Mouse (Mus musculus) heart, embryonic 11.5 days (tissue): ENCODE measurements at regions not wholly inside any gene's neighbourhood (a gene's known extent, or its start where the extent isn't known, plus 50 kb on each side); places are given as distances from the start of the nearest gene placed in this dataset.

Experiments
- ATAC-seq: fragments of 200-750 bp; cut with Nextera tagmentation; replicated peaks from 2 replicates; pipeline ENCODE4 v1.8.0; 2017; ENCODE audit warnings: moderate library complexity; ENCODE audit not compliant: insufficient number of reproducible peaks, low FRiP score, low TSS enrichment
- H3K27ac ChIP-seq: fragments of 300-500 bp; sonication (generic); 2 replicates; pipeline ENCODE4 v1.5.1; 2014; ENCODE audit warnings: mild to moderate bottlenecking, low read depth, low read length
- H3K27me3 ChIP-seq: fragments of 300-500 bp; sonication (generic); 2 replicates; pipeline ENCODE4 v1.6.1; 2014; ENCODE audit warnings: mild to moderate bottlenecking, low read length, mixed read lengths; ENCODE audit not compliant: control insufficient read depth, insufficient read depth
- H3K36me3 ChIP-seq: fragments of 300-500 bp; sonication (generic); 2 replicates; pipeline ENCODE4 v1.6.1; 2014; ENCODE audit warnings: mild to moderate bottlenecking, low read length, moderate library complexity, mixed read lengths; ENCODE audit not compliant: control insufficient read depth, insufficient read depth
- H3K4me1 ChIP-seq: fragments of 300-500 bp; sonication (generic); 2 replicates; pipeline ENCODE4 v1.6.1; 2014; ENCODE audit warnings: low read length; ENCODE audit not compliant: control insufficient read depth, insufficient read depth
- H3K4me2 ChIP-seq: fragments of 300-500 bp; sonication (generic); 2 replicates; pipeline ENCODE4 v1.6.1; 2014; ENCODE audit warnings: mild to moderate bottlenecking, moderate library complexity
- H3K4me3 ChIP-seq: fragments of 300-500 bp; sonication (generic); 2 replicates; pipeline ENCODE4 v1.5.1; 2014; ENCODE audit warnings: low read depth, low read length
- H3K9ac ChIP-seq: fragments of 300-500 bp; sonication (generic); 2 replicates; pipeline ENCODE4 v1.6.1; 2014; ENCODE audit warnings: mild to moderate bottlenecking, low read depth, low read length, moderate library complexity
- H3K9me3 ChIP-seq: fragments of 300-500 bp; sonication (generic); replicated peaks from 2 replicates; pipeline ENCODE4 v1.6.1; 2016; ENCODE audit warnings: low read length; ENCODE audit not compliant: control insufficient read depth
- WGBS: fragments of 180-500 bp; shearing (Covaris S2); extraction: QIAGEN DNeasy Blood & Tissue Kit; methylation state at CpG from one replicate; pipeline ENCODE4 v1.1.7; 2014; ENCODE audit not compliant: insufficient replicate concordance; 5-methylcytosine and 5-hydroxymethylcytosine counted together

DNA sequence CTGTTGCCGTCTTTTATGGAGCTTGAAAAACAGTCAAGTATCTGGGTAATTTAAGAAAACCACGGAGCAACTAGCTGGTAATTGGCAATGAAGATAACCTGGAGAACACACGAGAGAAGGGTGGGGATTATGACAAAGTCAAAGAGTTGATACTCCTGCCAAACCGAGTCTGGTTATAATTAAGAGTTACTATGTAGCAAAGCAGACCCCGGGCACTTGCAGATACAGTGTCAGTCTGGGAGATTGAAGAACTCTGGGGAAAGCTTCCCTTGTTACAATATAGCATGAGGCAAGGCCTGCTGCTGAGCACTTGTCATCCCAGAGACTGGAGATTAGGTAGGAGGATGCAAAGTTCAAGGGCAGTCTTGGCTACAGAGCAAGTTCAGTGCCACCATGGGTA is 116.5 kb downstream of the Edn3 start:
- Histone ChIP-seq H3K4me1 (0 out of 2 replicates have a peak, but pooled peaks cover 4% of the 10 kb centered on the region), H3K4me3 (no peak overlapping the region), H3K4me2 (no peak overlapping the region), H3K9me3 (no peaks in the 10 kb centered on the region), H3K36me3 (no peaks in the 10 kb centered on the region), H3K27me3 (no peaks in the 10 kb centered on the region), H3K27ac (no peak overlapping the region), H3K9ac (no peak overlapping the region)
- ATAC-seq, result no peak
- 60% methylated on average over 5 of the region's 5 CpGs for WGBS

GRCm38 (mm10) chr2:174878979-174879378 is 118.6 kb downstream of the Edn3 start:
- 32% methylated on average over 4 of the region's 4 CpGs for WGBS
- no peaks in the 10 kb centered on the region for H3K4me1 ChIP-seq

DNA sequence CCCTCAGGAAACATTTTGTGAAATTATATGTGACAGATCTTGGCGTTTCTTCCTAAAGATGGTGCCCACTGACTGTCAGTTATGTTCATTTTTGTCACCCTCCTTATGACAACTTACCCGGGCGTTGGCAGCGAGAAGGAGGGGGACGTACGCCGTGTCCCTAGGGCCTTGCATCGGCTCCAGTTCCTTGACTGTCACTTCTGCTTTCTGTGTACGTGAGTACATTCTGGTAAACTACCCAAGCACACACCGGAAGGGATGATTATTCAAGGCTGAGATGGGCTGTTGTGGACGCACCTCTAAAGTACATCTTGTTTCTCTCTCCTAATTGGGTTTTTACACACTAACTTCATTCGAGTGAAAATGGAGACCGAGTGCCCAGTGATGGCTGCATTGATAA is 120.2 kb downstream of the Edn3 start:
- H3K27me3 ChIP-seq, result no peaks in the 10 kb centered on the region
- H3K4me3 ChIP-seq, result no peak overlapping the region
- no peaks in the 10 kb centered on the region for H3K36me3 ChIP-seq
- no peak overlapping the region for H3K27ac ChIP-seq
- no peak for ATAC-seq
- H3K4me1 ChIP-seq, result no peaks in the 10 kb centered on the region
- H3K9ac ChIP-seq, result no peak overlapping the region
- H3K9me3 ChIP-seq, result no peaks in the 10 kb centered on the region
- H3K4me2 ChIP-seq, result no peak overlapping the region
- WGBS, result 86% methylated on average over 13 of the region's 13 CpGs

More at GRCm38 (mm10) chr2:174878979-174879378, 118.6 kb downstream of the Edn3 start:
- no peaks in the 10 kb centered on the region for H3K36me3 ChIP-seq
- no peak for ATAC-seq
- H3K27ac ChIP-seq, result no peak overlapping the region
- no peak overlapping the region for H3K4me3 ChIP-seq
- no peak overlapping the region for H3K9ac ChIP-seq
- no peak overlapping the region for H3K4me2 ChIP-seq
- no peaks in the 10 kb centered on the region for H3K27me3 ChIP-seq
- no peaks in the 10 kb centered on the region for H3K9me3 ChIP-seq

- H3K9ac ChIP-seq, result no peak overlapping the region
- H3K27ac ChIP-seq, result no peak overlapping the region
- H3K4me2 ChIP-seq, result no peak overlapping the region
- H3K36me3 ChIP-seq, result no peaks in the 10 kb centered on the region
- H3K27me3 ChIP-seq, result no peaks in the 10 kb centered on the region
- no peak overlapping the region for H3K4me3 ChIP-seq
- H3K9me3 ChIP-seq, result no peaks in the 10 kb centered on the region
- no peaks in the 10 kb centered on the region for H3K4me1 ChIP-seq
- no peak for ATAC-seq
- 72% methylated on average over 19 of the region's 19 CpGs for WGBS
Measured at GRCm38 (mm10) chr2:174884232-174885225, 124.1 kb downstream of the Edn3 start.

- Histone ChIP-seq H3K4me1 (no peaks in the 10 kb centered on the region; the same call in 1 of the 2 replicates), H3K36me3 (no peaks in the 10 kb centered on the region), H3K4me3 (no peak overlapping the region), H3K9ac (no peak overlapping the region), H3K9me3 (no peaks in the 10 kb centered on the region), H3K4me2 (no peak overlapping the region), H3K27me3 (no peaks in the 10 kb centered on the region), H3K27ac (no peak overlapping the region)
- 53% methylated on average over 7 of the region's 7 CpGs for WGBS
- ATAC-seq, result no peak
Measured at GRCm38 (mm10) chr2:174892658-174893057, 117.4 kb upstream of the Gm14444 start.

GRCm38 (mm10) chr2:174897424-174897823 is 112.6 kb upstream of the Gm14444 start:
- WGBS, result 18% methylated on average over 8 of the region's 8 CpGs
- Histone ChIP-seq H3K36me3 (no peaks in the 10 kb centered on the region), H3K9me3 (no peaks in the 10 kb centered on the region), H3K4me3 (no peak overlapping the region), H3K27ac (no peak overlapping the region), H3K4me1 (no peaks in the 10 kb centered on the region; the same call in 1 of the 2 replicates), H3K4me2 (no peak overlapping the region), H3K27me3 (no peaks in the 10 kb centered on the region), H3K9ac (no peak overlapping the region)
- peak; percentile 43; the same call in 1 of the 2 replicates for ATAC-seq

DNA sequence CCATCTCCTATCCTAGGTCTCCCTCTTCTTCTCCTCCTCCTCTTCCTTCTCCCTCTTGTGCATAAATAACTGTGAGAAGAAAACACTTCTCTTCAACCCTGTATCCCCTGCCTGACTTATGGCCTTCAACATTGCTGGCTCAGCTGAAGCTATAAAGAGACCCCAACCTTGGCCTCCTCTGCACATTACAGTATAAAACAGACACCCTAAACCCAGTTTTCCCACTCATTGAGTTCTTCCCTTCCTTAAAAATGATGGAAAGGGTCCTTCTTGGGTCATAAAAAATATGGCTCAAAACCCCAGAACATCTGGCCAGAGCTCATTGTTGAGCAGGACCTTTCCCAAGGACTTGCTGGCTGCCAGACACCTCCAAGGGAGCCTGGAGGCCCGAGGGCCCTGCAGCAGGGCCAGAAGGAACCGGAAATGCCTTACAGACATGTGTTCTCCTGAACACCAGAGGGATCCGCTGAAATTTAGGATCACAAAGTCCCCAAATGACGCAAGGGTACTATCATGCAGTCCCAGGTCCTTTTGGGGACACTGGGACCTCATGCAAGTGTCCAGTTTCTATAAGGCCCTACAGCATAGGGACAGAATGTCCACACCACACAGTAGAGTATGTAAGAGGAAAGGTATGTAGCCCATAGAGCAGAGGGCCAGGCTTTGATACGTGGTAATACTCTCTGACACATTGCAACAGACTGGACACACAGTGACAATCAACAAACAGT is 109.9 kb upstream of the Gm14444 start:
- H3K36me3 ChIP-seq, result no peaks in the 10 kb centered on the region
- no peaks in the 10 kb centered on the region for H3K9me3 ChIP-seq
- H3K27me3 ChIP-seq, result no peaks in the 10 kb centered on the region
- no peak overlapping the region for H3K4me3 ChIP-seq
- WGBS, result 75% methylated on average over 5 of the region's 5 CpGs
- no peak overlapping the region for H3K4me2 ChIP-seq
- no peak overlapping the region for H3K9ac ChIP-seq
- H3K4me1 ChIP-seq, result no peaks in the 10 kb centered on the region; the same call in 1 of the 2 replicates
- no peak for ATAC-seq
- no peak overlapping the region for H3K27ac ChIP-seq

DNA sequence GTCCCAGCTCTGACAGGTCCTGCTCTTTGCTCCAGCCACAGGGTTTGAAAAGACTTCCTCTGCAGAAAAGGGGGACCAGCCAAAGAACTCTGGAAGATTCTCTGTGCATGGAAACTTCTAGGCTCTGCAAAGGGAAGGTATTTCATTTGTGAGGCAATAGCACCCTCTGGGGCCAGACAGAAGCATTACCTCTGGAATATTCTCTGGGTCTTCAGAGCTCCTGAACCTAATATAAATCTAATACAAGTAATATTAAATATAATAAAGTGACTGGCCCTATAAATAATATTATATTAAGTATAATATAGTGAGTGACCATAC is 109.4 kb upstream of the Gm14444 start:
- H3K27ac ChIP-seq, result no peak overlapping the region
- 0 out of 2 replicates have a peak, but pooled peaks have one; percentile 14 for ATAC-seq
- no peaks in the 10 kb centered on the region for H3K9me3 ChIP-seq

More for the DNA sequence above, 109.4 kb upstream of the Gm14444 start:
- Histone ChIP-seq H3K4me3 (no peak overlapping the region), H3K9ac (no peak overlapping the region), H3K4me1 (no peaks in the 10 kb centered on the region; the same call in 1 of the 2 replicates), H3K36me3 (no peaks in the 10 kb centered on the region), H3K4me2 (no peak overlapping the region), H3K27me3 (no peaks in the 10 kb centered on the region)
